Mouse (Mus musculus): ENCODE measurements around the gene Vax1.

The Vax1 gene

DNA sequence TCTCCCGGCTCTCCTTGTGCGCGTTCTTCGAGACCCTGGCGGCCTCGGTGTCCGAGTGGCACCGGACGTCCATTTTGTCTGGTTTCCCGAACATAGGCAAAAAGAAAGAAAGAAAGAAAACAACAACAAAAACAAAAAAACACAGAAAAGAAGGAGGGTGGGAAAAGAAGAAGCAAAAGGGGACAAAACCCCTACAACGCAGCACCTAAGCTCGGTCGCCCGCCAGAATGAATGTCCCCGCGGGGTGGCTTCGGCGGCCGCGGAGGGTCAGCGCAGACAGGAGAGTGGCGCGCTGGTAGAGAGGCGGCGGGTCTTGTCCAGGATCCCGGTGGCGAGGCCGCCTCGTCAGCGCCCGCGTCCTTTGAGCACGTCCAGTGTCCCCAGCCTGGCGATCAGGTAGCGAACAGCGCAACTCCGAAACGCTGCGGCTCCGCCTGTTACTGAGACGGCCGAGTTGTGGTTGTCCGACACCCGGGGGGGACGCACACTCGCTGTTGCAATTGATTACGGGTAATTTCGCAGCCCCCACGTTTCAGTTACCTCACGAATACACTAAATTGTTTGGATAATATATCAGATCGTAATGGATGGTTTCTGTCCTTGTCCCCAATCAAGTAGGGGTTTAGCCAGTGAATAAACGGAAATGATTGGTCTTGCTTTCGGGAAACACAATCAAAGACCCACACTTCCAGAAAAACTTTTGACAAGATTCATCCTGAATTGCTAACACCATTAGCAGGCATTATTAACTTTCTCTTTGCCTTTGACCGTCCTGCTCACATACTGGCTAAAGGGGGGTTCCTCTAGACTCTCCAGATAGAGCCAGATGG, at the start of gene Vax1:
Vax1 (minus strand) TSS at position 121 of the 830 bp plus-strand sequence.
- in situ Hi-C loops (cut with MseI, MboI) = no loop called here

DNA sequence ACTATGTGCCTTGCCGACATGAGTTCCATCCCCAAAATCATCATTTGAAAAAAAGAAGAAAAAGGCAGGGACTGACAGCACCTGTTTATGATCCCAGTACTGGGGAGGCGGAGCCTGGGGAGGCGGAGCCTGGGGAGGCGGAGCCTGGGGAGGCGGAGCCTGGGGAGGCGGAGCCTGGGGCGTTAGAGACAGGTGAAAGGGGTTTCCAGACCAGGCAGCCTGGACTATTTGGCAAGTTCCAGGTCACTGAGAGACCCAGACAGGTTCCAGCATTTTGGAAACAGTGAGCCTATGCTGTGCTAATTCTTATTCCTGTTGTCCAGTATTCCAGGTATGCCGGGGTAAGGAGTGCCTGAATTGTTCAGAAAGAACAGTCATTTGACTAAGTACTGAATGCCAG, 49.1 kb upstream of the Vax1 start, which contains the start of gene Kcnk18:
Kcnk18 (plus strand) TSS at position 224 of the 400 bp plus-strand sequence.
- in situ Hi-C loops (cut with MseI, MboI) = loop anchor here in 1 of 2 experiments (25.0 kb wide), 1 partner anchor 407 kb away; no protein-coding TSS in a partner anchor

GRCm38 (mm10) chr19:59216891-59217290, 47.0 kb upstream of the Vax1 start:
- in situ Hi-C loops (cut with MseI, MboI) = loop anchor here in 1 of 2 experiments (25.0 kb wide), 1 partner anchor 405 kb away; no protein-coding TSS in a partner anchor

DNA sequence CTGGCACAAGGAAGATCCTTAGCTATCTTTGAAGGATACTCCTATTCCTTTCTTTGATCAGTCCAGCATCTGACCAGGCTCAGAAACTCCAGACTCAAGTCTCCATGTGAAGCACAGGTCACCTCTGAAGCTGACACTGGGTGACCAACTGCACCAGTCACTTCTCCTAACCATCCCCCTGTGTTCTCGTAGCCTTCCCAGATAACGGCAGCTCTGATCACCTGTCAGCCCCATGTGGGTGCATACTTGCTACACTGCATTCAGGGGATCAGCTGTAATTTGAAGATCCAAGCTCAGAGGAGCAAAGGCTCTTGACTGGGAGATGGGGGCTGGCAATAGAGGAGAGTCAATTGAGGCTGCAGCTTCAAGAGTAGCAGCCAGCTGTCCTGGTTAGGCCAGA, 39.1 kb upstream of the Vax1 start:
- in situ Hi-C loops (cut with MseI, MboI) = loop anchor here in 1 of 2 experiments (25.0 kb wide), 1 partner anchor 397 kb away; no protein-coding TSS in a partner anchor

GRCm38 (mm10) chr19:59208475-59208874, 38.6 kb upstream of the Vax1 start:
- in situ Hi-C loops (cut with MseI, MboI) = loop anchor here in 1 of 2 experiments (25.0 kb wide), 1 partner anchor 396 kb away; no protein-coding TSS in a partner anchor

DNA sequence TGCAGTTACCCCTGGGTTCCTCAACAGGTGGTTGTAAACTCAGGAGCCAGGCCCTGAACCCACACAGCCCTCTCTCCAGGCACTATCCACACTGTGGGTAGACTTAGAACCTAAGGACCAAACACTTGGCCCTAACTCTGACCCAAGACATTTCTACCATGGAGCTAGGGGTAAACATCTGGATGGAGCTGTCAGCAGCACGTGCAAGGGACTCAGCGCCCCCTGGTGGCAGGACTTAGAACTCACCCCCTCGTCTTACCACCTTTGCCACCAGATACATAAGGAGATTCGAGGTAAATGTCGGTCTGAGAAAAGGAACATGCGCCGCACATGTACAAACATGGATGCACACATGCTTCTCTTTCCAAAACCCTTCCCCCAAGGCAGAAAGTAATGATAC, 28.3 kb upstream of the Vax1 start:
- in situ Hi-C loops (cut with MseI, MboI) = loop anchor here in 1 of 2 experiments (5.0 kb wide), 1 partner anchor 286 kb away; no protein-coding TSS in a partner anchor

- in situ Hi-C loops (cut with MseI, MboI) = loop anchor here in 1 of 2 experiments (5.0 kb wide), 1 partner anchor 284 kb away; no protein-coding TSS in a partner anchor
Observed at GRCm38 (mm10) chr19:59196111-59196666, 26.3 kb upstream of the Vax1 start.

- in situ Hi-C loops (cut with MseI, MboI) = loop anchor here in 1 of 2 experiments (5.0 kb wide), 1 partner anchor 283 kb away; no protein-coding TSS in a partner anchor
Observed at GRCm38 (mm10) chr19:59195181-59195770, 25.4 kb upstream of the Vax1 start.

DNA sequence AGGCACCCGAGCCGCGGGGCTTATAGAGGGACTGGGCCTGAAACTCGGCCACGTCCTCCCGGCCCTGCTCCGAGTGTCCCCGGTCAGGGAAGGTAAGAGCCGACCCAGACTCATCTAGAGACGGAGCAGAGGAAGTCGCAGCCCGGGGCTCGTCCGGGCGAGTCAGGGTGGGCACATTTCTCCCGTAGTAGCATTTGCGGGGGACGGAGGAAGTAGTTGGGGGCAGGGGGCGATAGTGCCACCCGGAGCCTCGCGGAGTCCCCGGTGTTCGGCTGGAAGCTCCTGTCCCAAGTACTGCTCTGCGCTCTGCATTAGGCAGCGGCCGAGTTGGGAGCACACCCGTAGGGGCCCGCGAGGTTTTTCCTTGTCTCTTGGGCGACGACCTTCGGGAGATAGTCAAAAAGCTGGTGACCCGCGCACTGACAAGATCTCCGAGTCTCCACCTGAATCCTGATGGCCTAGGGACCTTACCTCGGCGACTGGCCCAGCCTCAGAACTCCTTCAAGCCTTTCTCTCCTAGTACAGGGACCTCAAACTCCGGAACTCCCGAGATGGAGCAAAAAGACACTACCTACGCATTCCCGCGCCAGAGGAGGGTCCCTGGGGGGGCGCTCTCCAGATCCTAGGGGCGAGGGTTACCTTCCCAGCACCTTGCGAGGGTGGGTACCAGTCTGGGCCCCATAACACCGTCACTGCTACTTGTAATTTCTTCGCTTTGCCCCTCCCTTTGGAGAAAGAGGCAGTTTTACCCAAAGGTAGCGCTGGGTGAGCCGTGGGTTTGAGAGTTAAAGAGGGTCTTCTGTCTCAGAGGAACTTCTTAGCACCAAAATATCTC, 24.3 kb upstream of the Vax1 start:
- in situ Hi-C loops (cut with MseI, MboI) = loop anchor here in 1 of 2 experiments (5.0 kb wide), 1 partner anchor 282 kb away; no protein-coding TSS in a partner anchor

DNA sequence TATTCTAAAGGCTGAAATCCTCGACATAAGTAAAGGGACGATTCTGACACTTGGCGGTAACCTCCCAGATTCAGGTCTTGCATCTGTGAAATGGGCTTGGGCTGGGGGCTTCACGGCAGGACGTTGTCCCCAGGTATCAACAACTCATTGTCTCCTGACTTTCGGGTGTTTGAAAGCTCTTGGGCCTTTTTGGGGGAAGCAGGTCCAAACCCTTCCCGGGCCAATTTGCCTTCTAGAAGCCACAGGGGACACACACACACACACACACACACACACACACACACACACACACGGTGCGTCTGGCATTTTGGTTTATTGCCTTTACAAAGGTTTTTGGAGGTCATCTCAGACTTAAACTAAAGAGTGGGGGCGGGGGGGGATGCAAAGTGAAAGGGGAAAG, 23.6 kb upstream of the Vax1 start:
- in situ Hi-C loops (cut with MseI, MboI) = loop anchor here in 1 of 2 experiments (5.0 kb wide), 1 partner anchor 281 kb away; no protein-coding TSS in a partner anchor

- in situ Hi-C loops (cut with MseI, MboI) = loop anchor here in 1 of 2 experiments (5.0 kb wide), 1 partner anchor 280 kb away; no protein-coding TSS in a partner anchor
Observed at GRCm38 (mm10) chr19:59192491-59192890, 22.6 kb upstream of the Vax1 start.

GRCm38 (mm10) chr19:59191123-59191505, 21.3 kb upstream of the Vax1 start:
- in situ Hi-C loops (cut with MseI, MboI) = loop anchor here in 1 of 2 experiments (5.0 kb wide), 1 partner anchor 279 kb away; no protein-coding TSS in a partner anchor

DNA sequence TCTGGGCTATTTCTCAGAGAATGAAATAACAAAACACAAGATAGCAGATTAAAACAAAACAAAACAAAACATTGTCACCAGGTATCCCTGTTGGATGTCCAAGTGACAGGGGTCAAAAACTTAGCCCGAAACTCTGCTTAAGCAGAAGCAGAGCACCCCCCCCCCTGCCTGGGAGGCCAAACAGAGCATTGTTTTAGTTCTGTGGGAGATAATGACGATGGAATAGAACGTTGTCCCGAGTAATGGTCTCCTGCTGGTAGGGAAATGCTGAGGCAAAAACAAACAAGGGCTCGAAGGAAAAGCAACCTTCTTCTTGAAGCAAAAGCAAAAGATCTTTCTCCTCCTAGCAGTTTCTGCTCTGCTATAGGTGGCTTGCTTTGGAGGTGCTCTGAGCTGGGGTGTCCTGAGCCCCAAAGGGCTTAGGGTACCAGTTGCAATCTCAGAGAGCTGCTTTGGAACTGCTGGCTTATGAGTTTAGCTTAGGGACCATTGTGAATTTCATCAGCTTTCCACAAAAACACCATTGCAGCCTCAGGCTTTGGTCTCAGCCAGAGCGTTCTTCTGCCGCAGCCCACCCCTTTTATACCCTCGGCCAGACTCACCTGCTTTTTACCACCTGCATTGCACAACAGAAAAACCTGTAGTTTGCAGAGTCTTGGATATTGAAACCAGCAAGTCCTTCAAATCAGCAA, 20.7 kb upstream of the Vax1 start:
- in situ Hi-C loops (cut with MseI, MboI) = loop anchor here in 1 of 2 experiments (5.0 kb wide), 1 partner anchor 278 kb away; no protein-coding TSS in a partner anchor

DNA sequence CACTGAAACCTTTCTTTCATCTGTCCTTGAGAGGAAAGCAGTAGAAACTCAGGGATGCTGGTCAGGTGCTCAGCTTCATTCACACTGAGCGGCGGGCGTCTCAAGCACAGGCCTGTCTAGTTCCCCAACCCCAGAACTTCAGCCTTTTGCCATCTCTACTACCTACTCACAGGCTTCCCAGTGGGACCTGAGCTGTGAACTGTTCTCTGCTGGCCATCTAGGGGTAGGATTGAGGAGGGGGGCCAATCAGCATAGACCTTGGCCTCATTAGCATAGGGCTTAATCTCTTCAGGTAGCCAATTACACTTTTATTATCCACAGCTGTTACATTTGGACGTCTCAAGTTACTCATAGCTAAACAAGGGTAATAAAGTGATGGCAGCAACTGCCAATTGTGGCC, 19.1 kb upstream of the Vax1 start:
- in situ Hi-C loops (cut with MseI, MboI) = no loop called here

DNA sequence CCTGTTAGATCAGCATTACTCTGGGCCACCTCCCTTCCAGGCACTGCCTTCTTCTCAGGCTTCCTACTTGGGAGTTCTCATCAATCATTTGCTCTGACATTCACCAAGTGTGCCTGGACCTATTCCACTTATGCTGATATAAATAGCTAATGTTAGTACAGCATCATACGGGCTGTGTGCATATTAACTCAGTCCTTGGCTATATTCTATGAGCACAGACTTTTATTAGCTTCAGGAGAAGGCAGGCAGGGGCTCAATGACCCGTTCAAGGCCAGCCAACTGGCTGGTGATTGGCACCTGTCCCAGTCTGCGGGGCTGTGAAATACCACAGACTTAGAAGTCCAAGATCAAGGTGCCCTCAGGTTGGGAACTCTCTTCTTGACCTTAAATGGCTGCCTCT, 14.1 kb upstream of the Vax1 start:
- in situ Hi-C loops (cut with MseI, MboI) = no loop called here

DNA sequence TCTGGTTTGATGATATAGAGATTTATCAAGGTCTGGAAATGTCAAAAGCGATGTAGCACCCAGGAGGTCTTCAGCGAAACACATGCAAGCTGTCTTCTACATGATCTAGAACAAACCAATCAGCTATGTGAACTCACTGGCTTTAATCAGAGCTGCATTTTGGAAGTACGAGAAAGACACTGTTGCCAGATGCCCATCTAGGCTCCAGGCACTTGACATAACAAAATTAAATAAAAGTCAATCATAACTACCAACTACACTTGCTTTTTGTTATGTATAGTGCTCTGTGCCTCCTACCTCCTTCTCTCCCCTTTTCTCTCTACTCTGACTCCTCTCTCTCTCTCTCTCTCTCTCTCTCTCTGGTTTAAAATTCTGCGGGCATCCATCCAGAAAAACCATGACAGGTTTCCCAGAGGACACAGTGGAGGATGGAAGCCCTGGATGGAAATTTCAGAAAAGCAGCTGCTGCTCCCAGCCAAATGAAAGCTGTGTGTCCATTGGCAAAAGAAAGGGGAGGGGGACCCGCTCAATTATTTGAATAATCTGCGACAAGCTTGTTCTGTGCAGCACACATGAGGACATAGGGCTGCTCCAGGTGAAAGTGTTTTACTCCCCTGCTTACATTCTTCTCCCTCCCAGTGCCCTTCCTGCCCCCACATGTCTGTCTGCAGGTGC, 3.6 kb upstream of the Vax1 start:
- in situ Hi-C loops (cut with MseI, MboI) = no loop called here

GRCm38 (mm10) chr19:59172781-59173180, 2.9 kb upstream of the Vax1 start:
- in situ Hi-C loops (cut with MseI, MboI) = no loop called here

DNA sequence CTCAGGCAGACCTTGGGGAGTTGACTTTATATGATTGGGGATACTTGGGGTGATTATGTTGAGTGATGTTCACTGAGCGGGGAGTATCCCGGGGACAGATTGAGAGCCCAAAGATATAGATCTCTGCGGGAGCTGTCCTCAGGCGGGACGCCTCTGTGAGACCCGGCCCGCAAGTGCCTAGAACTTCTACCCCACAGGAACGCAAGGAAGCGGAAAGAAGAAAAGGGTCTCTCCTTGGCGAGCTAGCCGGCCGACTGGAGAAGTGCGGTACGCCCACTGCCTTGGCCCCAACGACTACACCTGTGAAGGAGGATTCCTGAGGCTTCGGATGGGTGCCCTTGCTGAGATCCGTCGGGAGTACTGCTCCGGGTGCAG, 2.0 kb upstream of the Vax1 start:
- in situ Hi-C loops (cut with MseI, MboI) = no loop called here

GRCm38 (mm10) chr19:59171151-59171870, 1.5 kb upstream of the Vax1 start:
- in situ Hi-C loops (cut with MseI, MboI) = no loop called here
